Mouse (Mus musculus) megakaryocyte, embryonic 14.5 days (primary cell): ENCODE measurements around the gene Gm1043.

ENCODE experiments used
- FLI1 ChIP-seq: IDR thresholded peaks from 2 replicates; pipeline ENCODE4 v1.6.1; 2012; ENCODE audit warnings: low read length, inconsistent platforms, mixed read lengths
- GATA1 ChIP-seq: IDR thresholded peaks from 3 replicates; pipeline ENCODE4 v1.6.1; 2012; ENCODE audit warnings: mixed read lengths, low read length, inconsistent platforms, borderline replicate concordance

- TF ChIP-seq GATA1 (no peak), FLI1 (no peak)
These were observed 38.4 kb upstream of the Gm1043 start for GRCm38 (mm10) chr5:37046791-37047190.
